Mouse (Mus musculus) heart, embryonic 10.5 days (tissue): Measurements from ENCODE around the gene Ctsw. TPM values are rescaled to one million over a fixed set of nuclear protein-coding genes. Genes with fewer than 3 reads are reported as not detected.
A peak's percentile ranks its signal among the peaks of the same experiment; 100 is the strongest.

ENCODE experiments used
- DNase-seq: peaks from one replicate; pipeline ENCODE4 v3.0.0-alpha.2; 2017; ENCODE audit warnings: low spot score
- H3K27ac ChIP-seq: fragments of 300-500 bp; sonication (generic); 2 replicates; pipeline ENCODE4 v1.5.1; 2016; ENCODE audit warnings: mild to moderate bottlenecking
- H3K27me3 ChIP-seq: fragments of 300-500 bp; sonication (generic); 2 replicates; pipeline ENCODE4 v1.6.1; 2016; ENCODE audit warnings: mild to moderate bottlenecking; ENCODE audit not compliant: poor library complexity, insufficient read depth, severe bottlenecking
- H3K36me3 ChIP-seq: fragments of 300-500 bp; sonication (generic); 2 replicates; pipeline ENCODE4 v1.6.1; 2016; ENCODE audit warnings: mild to moderate bottlenecking, moderate library complexity
- H3K4me1 ChIP-seq: fragments of 300-500 bp; sonication (generic); 2 replicates; pipeline ENCODE4 v1.6.1; 2016; ENCODE audit warnings: mild to moderate bottlenecking
- H3K4me3 ChIP-seq: fragments of 300-500 bp; sonication (generic); 2 replicates; pipeline ENCODE4 v1.5.1; 2016; ENCODE audit warnings: mild to moderate bottlenecking, moderate library complexity
- H3K9me3 ChIP-seq: fragments of 300-500 bp; sonication (generic); 2 replicates; pipeline ENCODE4 v1.6.1; 2016; ENCODE audit warnings: mild to moderate bottlenecking, moderate library complexity
- WGBS: fragments of 180-500 bp; shearing (Covaris S2); methylation state at CpG from one replicate; pipeline ENCODE4 v1.1.7; 2016; 5-methylcytosine and 5-hydroxymethylcytosine counted together
- polyA plus RNA-seq: library from polyadenylated mRNA; unstranded; fragments of >200 nt; fragmentation: Nextera tagmentation; extraction: Ambion mirVana; gene quantifications from 2 replicates; pipeline ENCODE4 v1.2.1, GENCODE M21; 2016

Ctsw gene
- 0.85 and 1.1 TPM in 2 replicates for polyA plus RNA-seq

DNA sequence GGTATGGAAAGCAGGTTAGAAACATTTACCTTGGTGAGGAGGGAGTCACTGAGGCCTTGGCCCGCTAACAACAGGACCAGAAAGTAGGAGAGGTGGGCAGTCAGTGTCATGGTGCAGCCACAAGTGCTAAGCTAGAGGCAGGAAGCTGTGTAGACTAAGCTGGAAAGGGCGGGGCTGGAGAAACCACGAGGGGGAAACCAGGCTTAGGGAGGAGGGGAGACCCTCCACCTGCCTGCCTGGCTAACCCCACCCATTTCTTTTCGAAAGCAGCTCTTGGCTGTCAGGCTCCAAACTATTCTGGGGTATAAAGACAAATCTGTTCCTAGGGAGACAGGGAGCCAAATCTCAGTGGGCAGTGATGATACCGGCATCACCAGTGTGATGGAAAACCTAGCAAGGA lies at the start of gene Ctsw:
TSS of gene Ctsw (minus strand) at position 134 of the 400 bp plus-strand sequence.
- 55% methylated on average over 5 of the region's 5 CpGs for WGBS
- Histone ChIP-seq H3K9me3 (no peaks in the 10 kb centered on the region), H3K27me3 (peaks cover 18% of the 10 kb centered on the region), H3K4me3 (no peak within 1 kb of the TSS), H3K4me1 (peaks cover 35% of the 10 kb centered on the region), H3K27ac (0 out of 2 replicates have a peak within 1 kb of the TSS, but pooled peaks have one; percentile 5), H3K36me3 (peaks cover 46% of the 10 kb centered on the region)
- no peak for DNase-seq

DNA sequence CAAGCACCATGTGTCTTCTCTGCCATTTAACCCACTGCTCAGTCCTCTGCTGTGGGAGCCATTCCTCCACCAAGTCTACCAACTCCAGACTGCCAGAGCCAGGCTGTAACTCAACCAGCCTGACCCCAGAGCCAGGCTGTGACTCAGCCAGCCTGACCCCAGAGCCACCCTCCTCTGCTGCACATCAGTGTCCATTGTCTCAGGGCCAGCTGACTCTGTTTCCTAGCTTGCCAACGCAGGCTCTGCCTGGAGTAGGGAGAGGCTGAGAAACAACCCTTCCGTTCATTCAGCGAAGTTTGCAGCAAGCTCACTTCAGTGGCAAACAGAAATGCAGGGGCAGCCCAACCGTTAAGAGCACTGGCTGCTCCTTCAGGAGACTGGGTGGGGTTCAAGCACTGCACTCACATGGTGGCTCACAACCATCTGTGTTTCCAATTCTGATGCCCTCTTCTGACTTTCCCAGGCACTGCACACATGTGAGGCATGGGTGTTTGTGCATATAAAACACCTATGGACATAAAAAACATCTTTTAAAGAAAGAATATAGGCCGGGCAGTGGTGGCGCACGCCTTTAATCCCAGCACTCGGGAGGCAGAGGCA lies 48.7 kb upstream of the Ctsw start:
- no peak for DNase-seq
- H3K4me1 ChIP-seq = 0 out of 2 replicates have a peak, but pooled peaks cover 4% of the 10 kb centered on the region
- H3K27ac ChIP-seq = no peak overlapping the region
- no peaks in the 10 kb centered on the region for H3K27me3 ChIP-seq
- no peak overlapping the region for H3K4me3 ChIP-seq
- H3K36me3 ChIP-seq = no peaks in the 10 kb centered on the region
- H3K9me3 ChIP-seq = no peaks in the 10 kb centered on the region
- WGBS = 79% methylated on average over 8 of the region's 8 CpGs

DNA sequence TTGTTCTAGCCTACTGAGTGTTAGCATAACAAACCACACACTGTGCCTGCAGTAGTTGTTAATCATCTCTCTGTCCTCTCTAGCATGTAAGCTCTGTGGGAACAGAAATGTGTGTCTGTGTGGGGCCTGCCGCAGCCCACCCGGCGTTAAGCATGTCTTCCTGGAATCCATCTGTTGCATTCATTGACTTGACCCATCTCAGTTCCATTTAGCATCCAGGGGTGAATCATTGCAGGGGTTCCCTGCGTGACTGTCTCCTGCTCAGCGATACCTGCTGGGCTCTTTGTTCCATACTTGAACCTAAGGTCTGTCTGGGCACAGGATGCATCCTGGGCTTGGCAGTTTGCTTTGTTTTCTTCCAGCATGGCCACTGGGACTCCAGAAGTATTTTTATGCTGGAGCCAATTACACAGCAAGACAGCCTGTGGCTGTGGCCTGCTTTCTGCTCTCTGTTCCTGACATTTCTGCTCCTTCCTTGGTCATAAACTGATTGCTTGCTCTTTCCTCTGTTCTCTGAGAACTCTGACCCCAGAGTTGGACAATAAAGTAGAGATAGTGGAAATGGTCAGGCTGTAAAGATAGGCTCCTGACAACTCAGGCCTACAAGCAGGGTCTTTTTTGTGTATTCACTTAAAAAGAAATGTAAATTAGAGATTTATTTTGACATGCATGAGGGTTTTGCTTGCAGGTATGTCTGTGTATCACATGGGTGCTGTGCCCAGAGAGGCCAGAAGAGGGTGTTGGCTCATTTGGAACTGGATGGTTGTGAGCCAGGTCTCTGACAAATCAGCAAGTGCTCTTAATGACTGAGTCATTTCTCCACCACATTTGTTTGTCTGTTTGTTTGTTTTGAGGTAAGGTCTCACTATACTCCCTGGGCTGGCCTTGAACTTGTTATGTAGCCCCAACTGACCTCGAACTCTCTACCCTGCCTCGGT lies 47.8 kb upstream of the Ctsw start:
- no peak for DNase-seq
- Histone ChIP-seq H3K9me3 (no peaks in the 10 kb centered on the region), H3K4me1 (peaks cover 6% of the 10 kb centered on the region; the same call in 1 of the 2 replicates), H3K27ac (no peak overlapping the region), H3K4me3 (no peak overlapping the region), H3K36me3 (no peaks in the 10 kb centered on the region), H3K27me3 (no peaks in the 10 kb centered on the region)
- WGBS = 85% methylated on average over 7 of the region's 7 CpGs

DNA sequence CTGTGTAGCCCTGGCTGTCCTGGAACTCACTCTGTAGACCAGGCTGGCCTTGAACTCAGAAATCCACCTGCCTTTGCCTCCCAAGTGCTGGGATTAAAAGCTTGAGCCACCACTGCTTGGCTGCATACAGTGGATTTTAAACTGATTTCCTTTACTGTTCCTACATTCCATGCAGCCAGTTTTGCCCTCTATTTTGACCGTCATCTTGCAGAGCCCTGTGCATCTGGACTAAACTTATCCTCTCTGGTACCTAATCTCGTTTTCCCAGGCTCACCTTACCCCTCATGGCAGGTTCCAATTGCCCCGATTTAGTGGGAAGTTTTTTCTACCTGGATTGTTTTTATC lies 44.7 kb upstream of the Ctsw start:
- H3K27ac ChIP-seq = no peak overlapping the region
- DNase-seq = no peak
- 81% methylated on average over 3 of the region's 3 CpGs for WGBS

DNA sequence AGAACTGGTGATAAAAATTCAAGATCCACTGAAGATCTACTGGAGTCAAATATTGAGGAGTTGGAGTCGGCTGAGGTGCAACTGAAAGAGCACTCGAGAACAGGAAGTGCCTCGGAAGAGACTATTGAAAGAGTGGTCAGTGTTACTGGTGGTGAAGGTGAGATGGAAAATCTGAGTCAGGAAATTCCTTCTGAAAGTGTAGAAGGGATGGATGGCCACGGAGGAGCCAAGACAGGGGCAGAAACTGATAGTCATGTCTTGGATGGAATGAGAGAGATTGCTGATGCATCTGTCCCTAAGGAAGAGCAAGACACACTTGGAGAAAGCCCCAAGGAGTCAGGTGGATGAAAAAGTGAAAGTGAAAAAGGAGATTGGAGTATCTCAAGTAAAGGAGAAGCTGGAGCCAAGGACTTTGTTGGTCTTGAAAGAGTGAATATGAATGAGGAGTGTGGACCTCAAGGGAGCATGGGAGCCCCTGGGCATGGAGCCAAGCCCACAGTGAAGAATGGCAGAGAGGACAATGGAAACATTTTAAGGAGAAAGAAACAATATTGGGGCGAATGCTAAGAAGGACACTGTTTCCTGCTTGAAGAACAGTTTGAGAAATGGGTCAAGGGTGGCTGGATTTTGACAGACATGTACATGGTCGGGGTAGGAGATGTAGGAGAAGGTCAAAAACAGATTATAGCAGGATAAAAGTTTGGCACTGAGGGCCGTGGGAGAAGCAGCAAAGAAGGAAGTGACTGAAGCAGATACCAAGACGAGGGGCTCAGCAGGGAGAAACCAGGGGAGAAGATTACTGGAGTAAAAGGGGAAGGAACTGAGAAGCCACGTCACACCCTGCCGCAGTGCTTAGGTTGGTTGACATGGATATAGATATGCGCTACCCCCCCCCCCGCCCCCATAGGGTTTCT lies 44.0 kb upstream of the Ctsw start:
- DNase-seq = no peak
- H3K27ac ChIP-seq = no peak overlapping the region
- 75% methylated on average over 12 of the region's 12 CpGs for whole genome bisulfite sequencing

More for the DNA sequence above, 44.7 kb upstream of the Ctsw start:
- Histone ChIP-seq H3K4me3 (no peak overlapping the region), H3K27me3 (no peaks in the 10 kb centered on the region), H3K36me3 (no peaks in the 10 kb centered on the region; the same call in 1 of the 2 replicates), H3K9me3 (no peaks in the 10 kb centered on the region), H3K4me1 (peaks cover 24% of the 10 kb centered on the region)

DNA sequence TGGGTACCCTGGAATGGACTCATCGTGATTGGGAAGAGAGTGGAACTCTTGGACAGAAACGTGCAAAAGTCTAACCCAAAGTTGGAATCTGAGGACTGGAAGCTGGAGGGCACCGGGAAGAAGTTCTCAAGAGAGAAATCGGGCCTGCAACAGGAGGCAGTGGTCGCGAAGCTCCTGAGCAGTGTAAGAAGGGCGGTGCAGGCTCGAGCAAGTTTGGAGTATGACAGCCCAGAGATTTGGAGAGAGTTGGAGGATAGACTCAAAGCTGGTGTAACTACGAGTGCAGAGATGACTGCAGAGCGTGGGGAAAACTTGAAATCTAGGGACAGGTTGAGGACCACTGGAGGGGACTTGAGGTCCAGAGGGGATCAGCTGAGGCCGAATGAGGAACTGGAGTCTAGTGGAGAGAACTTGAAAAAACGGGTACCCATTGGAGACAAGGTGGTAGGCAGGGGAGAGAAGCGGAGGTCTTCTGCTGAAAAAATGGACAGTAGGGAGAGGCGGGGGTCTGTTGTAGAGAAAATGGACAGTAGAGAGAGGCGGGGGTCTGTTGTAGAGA lies 42.8 kb upstream of the Ctsw start:
- H3K4me1 ChIP-seq = peaks cover 25% of the 10 kb centered on the region
- DNase-seq = no peak
- H3K27ac ChIP-seq = peak overlapping the region; percentile 89
- H3K4me3 ChIP-seq = peak overlapping the region; percentile 68
- no peaks in the 10 kb centered on the region for H3K27me3 ChIP-seq
- no peaks in the 10 kb centered on the region; the same call in 1 of the 2 replicates for H3K36me3 ChIP-seq
- no peaks in the 10 kb centered on the region for H3K9me3 ChIP-seq
- WGBS = 49% methylated on average over 15 of the region's 15 CpGs

More for the DNA sequence above, 44.0 kb upstream of the Ctsw start:
- Histone ChIP-seq H3K4me3 (no peak overlapping the region), H3K9me3 (no peaks in the 10 kb centered on the region), H3K27me3 (no peaks in the 10 kb centered on the region), H3K4me1 (peaks cover 24% of the 10 kb centered on the region), H3K36me3 (no peaks in the 10 kb centered on the region; the same call in 1 of the 2 replicates)

DNA sequence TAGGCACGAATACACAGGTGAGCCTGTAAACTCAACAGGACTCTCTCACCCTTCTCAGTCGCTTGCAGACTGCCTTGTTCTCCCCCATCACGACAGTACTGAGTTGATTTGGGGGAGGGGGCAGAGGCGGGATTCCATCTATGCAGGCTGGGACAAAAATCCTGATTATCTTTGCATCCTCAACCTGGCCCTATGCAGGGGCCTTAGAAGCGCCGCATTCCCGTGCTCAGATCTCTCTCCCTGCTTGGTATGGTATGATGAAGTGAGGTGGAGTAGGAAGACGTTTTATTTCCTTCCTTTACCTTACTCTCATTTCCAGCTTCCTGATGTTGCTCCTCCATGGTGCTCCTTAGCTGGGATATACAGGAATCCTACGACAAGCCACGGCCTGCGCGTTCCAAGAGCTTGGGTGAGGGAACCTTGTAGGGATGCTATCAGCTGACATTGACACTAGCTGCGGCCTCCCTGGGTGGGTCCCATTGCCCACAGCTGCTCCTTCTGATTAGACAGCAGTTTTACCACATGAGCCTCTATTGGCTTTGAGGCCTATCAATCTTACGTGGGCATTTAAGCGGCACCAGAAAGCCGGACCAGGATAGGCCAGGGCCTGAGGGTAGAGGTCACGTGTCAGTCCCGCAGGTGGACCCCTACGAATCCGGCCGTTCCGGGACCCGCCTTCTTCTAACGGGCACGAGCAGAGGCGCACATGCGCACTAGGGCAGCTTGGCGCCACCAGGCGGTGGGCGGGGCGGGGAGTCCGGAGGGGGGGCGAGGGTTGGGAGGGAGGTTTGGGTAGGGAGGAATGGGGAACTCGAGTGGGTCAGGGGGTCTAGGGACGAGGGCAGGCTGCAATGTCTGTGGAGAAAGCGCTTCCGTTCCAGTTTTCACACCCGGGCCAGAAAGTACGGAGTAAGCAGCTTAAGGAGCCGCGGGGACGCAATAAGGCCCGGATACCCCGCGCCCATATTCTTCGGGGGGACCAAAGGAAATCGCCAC lies 42.0 kb upstream of the Ctsw start, which contains the start of gene Snx32:
TSS of gene Snx32 (minus strand) at position 508 of the 996 bp plus-strand sequence.
- 2% methylated on average over 47 of the region's 47 CpGs for WGBS
- H3K4me1 ChIP-seq = peaks cover 27% of the 10 kb centered on the region
- no peaks in the 10 kb centered on the region for H3K9me3 ChIP-seq
- DNase-seq = peak; percentile 99
- no peaks in the 10 kb centered on the region; the same call in 1 of the 2 replicates for H3K36me3 ChIP-seq
- H3K27ac ChIP-seq = peak within 1 kb of the TSS; percentile 89
- H3K27me3 ChIP-seq = no peaks in the 10 kb centered on the region
- peak within 1 kb of the TSS; percentile 68 for H3K4me3 ChIP-seq

DNA sequence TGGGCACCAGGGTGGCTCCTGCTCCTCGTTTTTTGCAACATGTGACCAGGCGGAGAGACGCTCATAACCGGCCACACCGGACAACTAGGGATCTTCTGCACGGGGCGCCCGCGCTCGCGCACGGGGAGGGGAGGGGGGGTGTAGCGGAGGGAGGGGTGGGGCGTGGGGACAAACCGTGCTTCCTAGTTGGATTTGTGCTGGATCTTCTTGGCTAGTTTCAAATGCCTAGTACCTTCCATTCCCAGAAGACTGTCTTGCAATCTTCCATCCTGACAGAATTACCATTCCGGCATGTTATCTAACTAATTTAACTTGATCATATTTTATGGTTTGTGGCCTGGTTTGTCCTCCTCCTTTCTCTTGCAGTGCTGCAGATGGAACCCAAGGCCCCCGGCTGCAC lies 35.4 kb upstream of the Ctsw start, which contains the start of gene 1700020D05Rik:
TSS of gene 1700020D05Rik (minus strand) at position 101 of the 400 bp plus-strand sequence.
- H3K4me1 ChIP-seq = 0 out of 2 replicates have a peak, but pooled peaks cover 6% of the 10 kb centered on the region
- no peak within 1 kb of the TSS for H3K27ac ChIP-seq
- no peak for DNase-seq
- WGBS = 57% methylated on average over 14 of the region's 17 CpGs
- H3K36me3 ChIP-seq = peaks cover 7% of the 10 kb centered on the region; the same call in 1 of the 2 replicates
- no peaks in the 10 kb centered on the region for H3K9me3 ChIP-seq
- no peaks in the 10 kb centered on the region for H3K27me3 ChIP-seq
- no peak within 1 kb of the TSS for H3K4me3 ChIP-seq

DNA sequence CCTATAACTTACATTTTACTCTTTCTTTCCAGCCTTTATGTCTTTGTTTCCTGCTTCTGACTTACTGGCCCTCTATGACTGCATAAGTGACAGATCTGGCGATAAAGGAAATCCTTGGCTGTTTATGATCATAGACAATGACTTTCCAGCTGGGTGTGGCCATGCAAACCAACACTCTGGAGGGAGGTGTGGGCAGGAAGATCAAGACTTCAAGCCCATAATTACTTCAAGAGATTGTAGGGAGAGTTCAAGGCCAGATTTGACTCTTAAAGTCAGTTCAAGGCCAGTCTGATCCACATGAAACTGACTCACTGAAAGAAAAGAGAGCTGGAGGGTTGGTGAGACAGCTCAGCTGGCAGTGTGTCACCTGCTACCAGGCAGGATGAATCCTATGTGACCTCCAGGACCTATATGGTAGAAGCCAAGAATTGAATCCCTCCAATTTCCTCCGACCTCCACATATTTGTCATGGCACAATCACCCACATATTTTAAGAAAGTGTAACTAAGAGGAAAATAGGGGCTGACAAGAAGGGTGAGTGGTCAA lies 32.1 kb upstream of the Ctsw start:
- Histone ChIP-seq H3K9me3 (no peaks in the 10 kb centered on the region), H3K27me3 (no peaks in the 10 kb centered on the region), H3K27ac (no peak overlapping the region), H3K4me3 (no peak overlapping the region), H3K36me3 (peaks cover 38% of the 10 kb centered on the region), H3K4me1 (peaks cover 13% of the 10 kb centered on the region; the same call in 1 of the 2 replicates)
- 85% methylated on average over 2 of the region's 2 CpGs for WGBS
- no peak for DNase-seq

DNA sequence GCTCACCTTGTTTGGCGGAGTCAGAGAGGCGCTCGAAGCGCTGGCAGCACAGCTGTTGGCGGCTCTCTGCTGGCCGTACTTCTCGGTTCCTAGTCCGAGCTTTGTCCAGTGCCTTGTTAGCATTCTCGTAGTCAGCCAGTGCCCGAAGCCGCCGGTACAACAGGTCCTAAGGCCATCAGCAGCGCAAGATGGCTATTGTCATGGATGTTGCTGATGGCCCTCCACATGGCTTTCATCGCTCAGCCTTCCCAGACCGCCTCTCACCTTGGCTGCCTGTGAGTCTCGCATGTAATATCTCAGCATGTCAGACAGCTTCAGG lies 27.7 kb upstream of the Ctsw start:
- Histone ChIP-seq H3K36me3 (peaks cover 65% of the 10 kb centered on the region), H3K4me3 (no peak overlapping the region), H3K9me3 (no peaks in the 10 kb centered on the region), H3K4me1 (peaks cover 28% of the 10 kb centered on the region), H3K27ac (no peak overlapping the region), H3K27me3 (no peaks in the 10 kb centered on the region)
- no peak for DNase-seq
- 87% methylated on average over 16 of the region's 16 CpGs for WGBS
